Mouse (Mus musculus) adrenal gland, postnatal 36 days (tissue): ENCODE data around the gene Vmn1r23. TPM values are rescaled to one million over a fixed set of nuclear protein-coding genes. Genes with fewer than 3 reads are reported as not detected.
"Not testable (repeated sequence)": the region's sequence is repeated elsewhere in the genome, so short reads cannot be mapped to it uniquely, and the experiment has no call there.

ENCODE experiments used
- DNase-seq, 2 experiments: peaks; one replicate each; pipeline ENCODE4 v3.0.0; 2021; ENCODE audit warnings: mixed read lengths in 1 of 2
- long read RNA-seq, 2 experiments: library from polyadenylated mRNA; stranded (forward); transcript quantifications; one replicate each; pipeline ENCODE4 v2.0.0; 2021; ENCODE audit warnings: borderline sequencing depth in 2 of 2
- total RNA-seq, 2 experiments: library from RNA; stranded (reverse); gene quantifications; 2 replicates each; pipeline ENCODE4 v1.2.3; 2021

Vmn1r23 gene
- not detected for total RNA-seq
- long read RNA-seq, experiment 1 = 0 reads
- long read RNA-seq, experiment 2 = 0 reads

DNA sequence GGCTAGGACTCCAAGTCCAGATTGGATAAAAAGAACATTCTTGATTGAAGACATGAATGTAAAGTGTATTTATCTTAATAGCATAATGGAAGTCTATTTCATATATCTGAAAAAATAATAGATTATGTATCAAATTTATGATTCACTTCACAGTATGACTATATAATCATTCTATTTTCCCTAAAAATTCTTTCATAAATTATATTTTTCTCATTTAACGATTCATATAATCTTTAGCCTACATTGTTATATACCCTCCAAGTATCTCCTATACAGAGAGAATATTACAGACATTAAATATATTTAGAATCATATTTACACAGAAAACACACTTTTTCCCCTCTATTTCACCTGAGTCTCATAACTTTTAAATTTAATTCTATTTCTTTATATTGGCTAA, at the start of gene Vmn1r23:
Gene Vmn1r23 (minus strand): TSS at position 101 of the 400 bp plus-strand sequence.
- no peak for DNase-seq

GRCm38 (mm10) chr6:57961403-57961802, 34.8 kb upstream of the Vmn1r23 start, which contains the start of gene Vmn1r24:
Gene Vmn1r24, minus strand, starts transcription at chr6:57961503.
- not testable (repeated sequence) for DNase-seq

DNA sequence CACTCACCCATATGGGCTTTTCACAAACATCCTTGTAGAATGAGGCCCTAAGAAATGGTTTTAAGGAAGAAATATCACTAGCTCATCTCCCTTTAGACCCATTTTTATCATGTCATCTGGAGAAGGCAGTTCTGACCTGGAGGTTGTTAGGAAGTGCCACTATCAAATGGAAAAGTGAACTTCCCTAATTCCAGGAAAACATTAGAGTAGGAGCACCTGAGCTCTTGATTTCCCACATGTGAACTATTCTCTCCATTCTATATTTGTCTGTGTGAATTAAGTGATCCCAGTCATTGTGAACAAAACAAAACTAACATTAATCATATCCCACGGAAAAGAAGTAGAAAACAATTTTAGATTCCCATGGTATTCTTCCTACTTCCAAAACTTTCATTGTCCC, 18.7 kb downstream of the Vmn1r23 start, which contains the start of gene Vmn1r22:
Gene Vmn1r22 (minus strand): TSS at position 101 of the 400 bp plus-strand sequence.
- no peak for DNase-seq

Other genes starting within 250 kb of the Vmn1r23 start
- gene Pyurf, start 234.8 kb downstream of the Vmn1r23 start, total RNA-seq = 10 to 100 TPM; 15.7 to 16.4 TPM
- gene Lancl2, start 224.3 kb downstream of the Vmn1r23 start, total RNA-seq = 10 to 100 TPM; 15.1 to 21.3 TPM
- 10 to 100 TPM; 14.1 to 15.8 TPM for gene Vopp1, start 101.7 kb downstream of the Vmn1r23 start, total RNA-seq
- not detected for gene Vmn1r21, start 76.5 kb downstream of the Vmn1r23 start, total RNA-seq
- gene Vmn1r22, start 18.8 kb downstream of the Vmn1r23 start, total RNA-seq = not detected
- not detected for gene Vmn1r24, start 34.7 kb upstream of the Vmn1r23 start, total RNA-seq
- not detected for gene Vmn1r25, start 54.0 kb upstream of the Vmn1r23 start, total RNA-seq
- not detected for gene Vmn1r26, start 88.3 kb upstream of the Vmn1r23 start, total RNA-seq